In the genomic region with DNA sequence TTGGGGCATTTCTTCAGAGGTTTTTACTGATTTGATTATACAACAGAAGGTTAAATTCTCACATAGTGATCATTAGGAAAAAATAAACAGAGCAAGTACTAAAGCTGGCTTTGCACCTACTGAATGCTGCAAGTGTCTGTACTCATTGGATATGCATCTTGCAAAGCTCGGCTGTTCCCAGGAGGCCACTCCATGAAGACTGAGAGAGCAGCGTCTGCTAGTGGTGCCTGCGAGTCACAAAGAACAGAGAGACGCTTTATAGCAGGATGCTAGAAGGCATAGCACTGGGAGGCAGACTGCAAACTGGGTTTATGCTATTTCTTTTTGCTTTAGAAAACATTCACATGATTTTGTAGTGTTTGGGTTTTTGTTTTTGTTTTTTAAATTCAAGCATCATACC, we compare ENCODE assay signal across 9 mouse cellular contexts.
DNase-seq lines count a peak whose midpoint lies in the region; ATAC-seq and TF ChIP-seq lines count a peak whose summit lies in the region.
"Had no signal": no experiment of that assay in that cellular context is flagged by ENCODE, and none has a peak within 500 bp of the region (broad histone marks: within the 10 kb centered on the region; RNA-seq: fewer than 3 reads in every experiment).

No protein-coding gene starts in this region.

- H3K36me3 ChIP-seq in midbrain, embryonic 11.5 days (ENCODE audit: control insufficient read depth, insufficient read depth, low read length) = no peaks in the 10 kb centered on the region
- no peaks in the 10 kb centered on the region for H3K36me3 ChIP-seq in midbrain, embryonic 10.5 days
- H3K36me3 ChIP-seq in midbrain, embryonic 13.5 days = no peaks in the 10 kb centered on the region

- H3K27ac ChIP-seq in midbrain, embryonic 11.5 days (ENCODE audit: low read depth, low read length) = no peak overlapping the region
- H3K27ac ChIP-seq in midbrain, embryonic 10.5 days (replicated peaks) = no peak overlapping the region
- H3K27ac ChIP-seq in midbrain, embryonic 13.5 days = peak overlapping the region; percentile 61
- no peak overlapping the region for H3K27ac ChIP-seq in gastrocnemius, adult 2 months

- no peaks in the 10 kb centered on the region for H3K4me1 ChIP-seq in midbrain, embryonic 11.5 days (ENCODE audit: control insufficient read depth, insufficient read depth, low read length)
- 0 out of 2 replicates have a peak, but pooled peaks cover 2% of the 10 kb centered on the region for H3K4me1 ChIP-seq in midbrain, embryonic 10.5 days
- peaks cover 9% of the 10 kb centered on the region for H3K4me1 ChIP-seq in midbrain, embryonic 13.5 days (replicated peaks)

- DNase-seq in midbrain, embryonic 11.5 days (ENCODE audit: low spot score, missing footprints) = no peak
- no peak for DNase-seq in midbrain, embryonic 10.5 days (ENCODE audit: low spot score)
- peak; percentile 59 to 78 for DNase-seq in layer of hippocampus, adult 18-20 months (ENCODE audit: low spot score in 2 of 2)
- DNase-seq in gastrocnemius, adult 2 months = no peak
- DNase-seq in thymus, postnatal 4 days = no peak
- DNase-seq in cerebellum, adult 9-10 months = no peak
- DNase-seq in c-Kit-positive CD71-positive TER-119-positive erythroid progenitor cells, embryonic 14.5 days (ENCODE audit: low spot score) = no peak
- DNase-seq: kidney, postnatal 14 days had no signal

- 21% methylated on average over 4 of the region's 4 CpGs for WGBS in midbrain, embryonic 11.5 days
- 20% methylated on average over 4 of the region's 4 CpGs for WGBS in midbrain, embryonic 10.5 days
- WGBS in midbrain, embryonic 13.5 days = 8% methylated on average over 4 of the region's 4 CpGs

- TF ChIP-seq CTCF in gastrocnemius, adult 2 months (IDR thresholded peaks at IDR 0.05) = no peak

- H3K4me3 ChIP-seq in midbrain, embryonic 11.5 days (ENCODE audit: low read depth, low read length) = no peak overlapping the region
- H3K4me3 ChIP-seq in midbrain, embryonic 10.5 days = no peak overlapping the region
- no peak overlapping the region for H3K4me3 ChIP-seq in midbrain, embryonic 13.5 days (replicated peaks)
- H3K4me3 ChIP-seq in gastrocnemius, adult 2 months = no peak overlapping the region

- H3K27me3 ChIP-seq in midbrain, embryonic 11.5 days (ENCODE audit: control insufficient read depth, insufficient read depth, low read length) = no peaks in the 10 kb centered on the region
- no peaks in the 10 kb centered on the region for H3K27me3 ChIP-seq in midbrain, embryonic 10.5 days (ENCODE audit: low read depth, poor library complexity, severe bottlenecking)
- no peaks in the 10 kb centered on the region for H3K27me3 ChIP-seq in midbrain, embryonic 13.5 days

- ATAC-seq in midbrain, embryonic 11.5 days (ENCODE audit: low FRiP score) = peak; percentile 83; the same call in 1 of the 2 replicates
- ATAC-seq in midbrain, embryonic 13.5 days = peak; percentile 93

- H3K9ac ChIP-seq in midbrain, embryonic 11.5 days (ENCODE audit: low read length) = no peak overlapping the region
- no peak overlapping the region for H3K9ac ChIP-seq in midbrain, embryonic 13.5 days (replicated peaks)

- no peak overlapping the region for H3K4me2 ChIP-seq in midbrain, embryonic 11.5 days
- no peak overlapping the region for H3K4me2 ChIP-seq in midbrain, embryonic 13.5 days (replicated peaks)

- no peaks in the 10 kb centered on the region for H3K9me3 ChIP-seq in midbrain, embryonic 11.5 days (ENCODE audit: control insufficient read depth, low read length)
- H3K9me3 ChIP-seq in midbrain, embryonic 10.5 days (replicated peaks) = no peaks in the 10 kb centered on the region
- H3K9me3 ChIP-seq in midbrain, embryonic 13.5 days = no peaks in the 10 kb centered on the region

- intact Hi-C loops in gastrocnemius, adult 2 months (cut with DNase I) = no loop called here

Comparison
In these comparisons a context has a peak if more than half of its experiments do, and no peak if none do; other contexts are left out.
1. DNase-seq: peak in layer of hippocampus, adult 18-20 months (2 of 2); none in midbrain, embryonic 11.5 days (single experiment), midbrain, embryonic 10.5 days (single experiment), gastrocnemius, adult 2 months (single experiment), thymus, postnatal 4 days (single experiment), cerebellum, adult 9-10 months (single experiment) and c-Kit-positive CD71-positive TER-119-positive erythroid progenitor cells, embryonic 14.5 days (single experiment).